Mouse (Mus musculus): ENCODE measurements around the gene Scnn1g.

DNA sequence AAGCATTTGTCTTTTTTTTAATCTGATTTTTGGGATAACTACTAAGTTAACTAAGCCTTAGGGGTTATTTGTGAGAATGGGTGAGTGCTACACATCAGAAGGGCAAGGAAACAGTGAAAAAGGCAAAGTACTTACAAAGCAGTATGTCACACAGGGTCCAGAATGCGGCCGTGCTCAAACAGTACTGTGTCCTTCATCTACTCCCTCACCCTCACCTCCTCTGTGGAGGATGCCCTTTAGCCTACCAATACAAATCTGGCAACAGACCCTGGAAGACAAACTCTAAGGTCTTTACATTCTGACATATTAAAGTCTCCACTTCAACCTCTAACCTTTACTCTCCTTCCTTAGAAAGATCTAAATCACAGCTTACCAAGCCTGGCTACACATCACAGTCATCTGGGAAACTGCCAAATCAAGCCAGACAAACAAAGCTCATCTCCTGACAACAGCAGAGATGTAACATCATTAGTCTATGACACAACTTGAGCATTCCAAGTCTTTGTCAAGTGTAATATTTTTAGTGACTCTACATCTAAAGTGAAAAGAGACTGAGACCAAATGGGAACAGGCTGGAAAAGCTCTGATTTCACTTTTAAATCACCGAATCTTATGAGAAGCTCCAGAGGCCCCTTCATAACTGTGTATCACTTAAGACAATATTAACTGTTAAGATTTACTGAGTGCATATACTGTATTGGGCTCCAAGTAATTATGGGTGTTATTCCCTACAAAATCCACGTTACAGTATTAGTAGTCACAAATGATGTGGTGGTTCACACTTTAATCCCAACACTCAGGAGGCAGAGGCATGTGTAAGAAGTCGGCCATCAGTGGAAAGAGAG is 48.9 kb upstream of the Scnn1g start:
- TF ChIP-seq CTCF (IDR thresholded peaks at IDR 0.05) = no peak
- TF ChIP-seq POLR2A (IDR thresholded peaks at IDR 0.05; ENCODE audit: insufficient read depth, low read depth, low read length) = no peak

All from heart, adult 2 months (tissue).